ENCODE assay signal across 27 mouse cellular contexts in the genomic region with DNA sequence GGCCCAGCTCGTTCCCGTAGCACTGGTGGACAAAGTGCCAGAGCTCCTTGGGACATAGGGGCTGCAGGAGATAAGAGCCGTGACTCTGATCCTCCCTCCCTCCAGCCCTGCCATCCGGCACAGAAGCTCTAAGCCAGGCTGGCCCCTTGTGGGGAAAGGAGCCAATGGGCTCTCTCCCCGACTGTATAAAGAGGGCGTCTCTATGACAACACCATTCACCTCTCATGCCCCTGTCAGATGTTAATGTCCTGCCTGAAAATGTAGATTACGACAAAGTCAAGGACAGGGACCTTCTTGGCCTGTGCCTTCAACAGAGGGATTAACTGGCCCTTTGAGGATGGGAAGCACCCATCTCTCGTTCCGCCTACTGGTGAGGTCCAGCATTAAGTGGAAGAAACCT. TPM values are rescaled to one million over a fixed set of nuclear protein-coding genes. Genes with fewer than 3 reads are reported as not detected.
DNase-seq lines count a peak whose midpoint lies in the region; ATAC-seq and TF ChIP-seq lines count a peak whose summit lies in the region.
"Had no signal": no experiment of that assay in that cellular context is flagged by ENCODE, and none has a peak within 500 bp of the region (broad histone marks: within the 10 kb centered on the region; RNA-seq: fewer than 3 reads in every experiment).

No protein-coding gene starts in this region.

- TF ChIP-seq CTCF in intestine, postnatal 0 days (IDR thresholded peaks at IDR 0.05; ENCODE audit: low read depth): peak; percentile 19
- TF ChIP-seq CTCF in midbrain, postnatal 0 days (IDR thresholded peaks at IDR 0.05): no peak

- H3K27me3 ChIP-seq in intestine, postnatal 0 days (replicated peaks; ENCODE audit: control insufficient read depth, insufficient read depth, low read length): no peaks in the 10 kb centered on the region
- no peaks in the 10 kb centered on the region for H3K27me3 ChIP-seq in intestine, embryonic 15.5 days (replicated peaks)
- H3K27me3 ChIP-seq in midbrain, postnatal 0 days (ENCODE audit: insufficient read depth, low read length): no peaks in the 10 kb centered on the region
- H3K27me3 ChIP-seq in midbrain, embryonic 16.5 days (ENCODE audit: control insufficient read depth, insufficient read depth, low read depth, low read length): no peaks in the 10 kb centered on the region
- no peaks in the 10 kb centered on the region for H3K27me3 ChIP-seq in forebrain, embryonic 11.5 days (ENCODE audit: control insufficient read depth, insufficient read depth, low read length)
- H3K27me3 ChIP-seq: CH12.LX; embryonic facial prominence, embryonic 12.5 days; embryonic facial prominence, embryonic 15.5 days; forebrain, embryonic 12.5 days; forebrain, embryonic 15.5 days; heart, embryonic 12.5 days; heart, embryonic 15.5 days had no signal

- no peak overlapping the region for H3K4me3 ChIP-seq in intestine, postnatal 0 days (ENCODE audit: low read depth, low read length)
- H3K4me3 ChIP-seq in intestine, embryonic 15.5 days (replicated peaks): no peak overlapping the region
- no peak overlapping the region for H3K4me3 ChIP-seq in midbrain, postnatal 0 days (ENCODE audit: low read depth, low read length)
- H3K4me3 ChIP-seq in midbrain, embryonic 16.5 days (ENCODE audit: low read depth, low read length): no peak overlapping the region
- no peak overlapping the region for H3K4me3 ChIP-seq in forebrain, embryonic 11.5 days (ENCODE audit: low read depth, low read length)
- H3K4me3 ChIP-seq: embryonic facial prominence, embryonic 12.5 days; embryonic facial prominence, embryonic 15.5 days; forebrain, embryonic 12.5 days; forebrain, embryonic 15.5 days; heart, embryonic 12.5 days; heart, embryonic 15.5 days; hindbrain, embryonic 10.5 days had no signal

- peaks cover 47% of the 10 kb centered on the region for H3K36me3 ChIP-seq in intestine, postnatal 0 days (ENCODE audit: control insufficient read depth, insufficient read depth)
- no peaks in the 10 kb centered on the region for H3K36me3 ChIP-seq in intestine, embryonic 15.5 days
- H3K36me3 ChIP-seq in midbrain, postnatal 0 days (ENCODE audit: insufficient read depth, low read length): peaks cover 57% of the 10 kb centered on the region
- H3K36me3 ChIP-seq in midbrain, embryonic 16.5 days (ENCODE audit: control insufficient read depth, insufficient read depth, low read length): peaks cover 46% of the 10 kb centered on the region
- H3K36me3 ChIP-seq in forebrain, embryonic 11.5 days (ENCODE audit: control insufficient read depth, insufficient read depth, low read length): no peaks in the 10 kb centered on the region

- H3K4me1 ChIP-seq in intestine, postnatal 0 days (replicated peaks; ENCODE audit: control insufficient read depth, insufficient read depth, low read length): peaks cover 6% of the 10 kb centered on the region; the same call in 1 of the 2 replicates
- H3K4me1 ChIP-seq in intestine, embryonic 15.5 days (replicated peaks): no peaks in the 10 kb centered on the region
- H3K4me1 ChIP-seq in midbrain, postnatal 0 days (ENCODE audit: insufficient read depth, low read length): no peaks in the 10 kb centered on the region
- no peaks in the 10 kb centered on the region for H3K4me1 ChIP-seq in midbrain, embryonic 16.5 days (ENCODE audit: control insufficient read depth, insufficient read depth, low read length)
- no peaks in the 10 kb centered on the region for H3K4me1 ChIP-seq in forebrain, embryonic 11.5 days (replicated peaks; ENCODE audit: control insufficient read depth, insufficient read depth, low read length)
- H3K4me1 ChIP-seq: embryonic facial prominence, embryonic 12.5 days; embryonic facial prominence, embryonic 15.5 days; forebrain, embryonic 12.5 days; forebrain, embryonic 15.5 days; heart, embryonic 12.5 days; heart, embryonic 15.5 days had no signal

- H3K9me3 ChIP-seq in intestine, postnatal 0 days (ENCODE audit: control insufficient read depth): no peaks in the 10 kb centered on the region
- H3K9me3 ChIP-seq in intestine, embryonic 15.5 days: no peaks in the 10 kb centered on the region
- no peaks in the 10 kb centered on the region for H3K9me3 ChIP-seq in midbrain, postnatal 0 days (ENCODE audit: low read length)
- H3K9me3 ChIP-seq in midbrain, embryonic 16.5 days (replicated peaks; ENCODE audit: control insufficient read depth, low read length, poor library complexity, severe bottlenecking): no peaks in the 10 kb centered on the region
- H3K9me3 ChIP-seq in forebrain, embryonic 11.5 days (ENCODE audit: control insufficient read depth, low read length): no peaks in the 10 kb centered on the region
- H3K9me3 ChIP-seq: embryonic facial prominence, embryonic 12.5 days; embryonic facial prominence, embryonic 15.5 days; forebrain, embryonic 12.5 days; forebrain, embryonic 15.5 days; heart, embryonic 12.5 days; heart, embryonic 15.5 days; hindbrain, embryonic 10.5 days had no signal

- peak overlapping the region; percentile 21; the same call in 1 of the 2 replicates for H3K27ac ChIP-seq in intestine, postnatal 0 days (ENCODE audit: low read depth, low read length)
- no peak overlapping the region for H3K27ac ChIP-seq in intestine, embryonic 15.5 days
- no peak overlapping the region for H3K27ac ChIP-seq in midbrain, postnatal 0 days (ENCODE audit: low read depth, low read length)
- no peak overlapping the region for H3K27ac ChIP-seq in midbrain, embryonic 16.5 days (ENCODE audit: low read length)
- no peak overlapping the region for H3K27ac ChIP-seq in forebrain, embryonic 11.5 days (ENCODE audit: low read depth, low read length)
- H3K27ac ChIP-seq: embryonic facial prominence, embryonic 12.5 days; embryonic facial prominence, embryonic 15.5 days; forebrain, embryonic 12.5 days; forebrain, embryonic 15.5 days; heart, embryonic 15.5 days; hindbrain, embryonic 10.5 days; hindbrain, embryonic 14.5 days had no signal

- H3K9ac ChIP-seq in intestine, postnatal 0 days (ENCODE audit: low read depth, low read length): no peak overlapping the region
- no peak overlapping the region for H3K9ac ChIP-seq in intestine, embryonic 15.5 days
- no peak overlapping the region for H3K9ac ChIP-seq in midbrain, postnatal 0 days (replicated peaks; ENCODE audit: low read length, poor library complexity, severe bottlenecking)
- no peak overlapping the region for H3K9ac ChIP-seq in midbrain, embryonic 16.5 days (ENCODE audit: low read depth, low read length)
- no peak overlapping the region for H3K9ac ChIP-seq in forebrain, embryonic 11.5 days (ENCODE audit: low read length)
- H3K9ac ChIP-seq: embryonic facial prominence, embryonic 12.5 days; embryonic facial prominence, embryonic 15.5 days; forebrain, embryonic 12.5 days; forebrain, embryonic 15.5 days; heart, embryonic 12.5 days; heart, embryonic 15.5 days; hindbrain, embryonic 14.5 days had no signal

- no peak overlapping the region for H3K4me2 ChIP-seq in intestine, postnatal 0 days (replicated peaks; ENCODE audit: low read depth)
- H3K4me2 ChIP-seq in intestine, embryonic 15.5 days (replicated peaks): no peak overlapping the region
- no peak overlapping the region for H3K4me2 ChIP-seq in midbrain, postnatal 0 days (ENCODE audit: low read depth, low read length, poor library complexity, severe bottlenecking)
- H3K4me2 ChIP-seq in midbrain, embryonic 16.5 days (ENCODE audit: low read length): no peak overlapping the region
- no peak overlapping the region for H3K4me2 ChIP-seq in forebrain, embryonic 11.5 days (ENCODE audit: low read depth, low read length, severe bottlenecking)
- H3K4me2 ChIP-seq: embryonic facial prominence, embryonic 12.5 days; embryonic facial prominence, embryonic 15.5 days; forebrain, embryonic 12.5 days; forebrain, embryonic 15.5 days; heart, embryonic 12.5 days; heart, embryonic 15.5 days; hindbrain, embryonic 14.5 days had no signal

- peak; percentile 12; the same call in 1 of the 2 replicates for ATAC-seq in intestine, postnatal 0 days
- no peak for ATAC-seq in intestine, embryonic 15.5 days
- ATAC-seq in midbrain, postnatal 0 days (ENCODE audit: low FRiP score): 0 out of 2 replicates have a peak, but pooled peaks have one; percentile 22
- ATAC-seq in midbrain, embryonic 16.5 days: no peak
- no peak for ATAC-seq in forebrain, embryonic 11.5 days (replicated peaks; ENCODE audit: low FRiP score)
- ATAC-seq: forebrain, embryonic 15.5 days had no signal

- 67% methylated on average over 9 of the region's 9 CpGs for WGBS in intestine, postnatal 0 days
- WGBS in intestine, embryonic 15.5 days: 76% methylated on average over 9 of the region's 9 CpGs
- 61% methylated on average over 9 of the region's 9 CpGs for WGBS in midbrain, postnatal 0 days
- 62% methylated on average over 9 of the region's 9 CpGs for WGBS in midbrain, embryonic 16.5 days
- WGBS in forebrain, embryonic 11.5 days: 76% methylated on average over 9 of the region's 9 CpGs

- DNase-seq in midbrain, postnatal 0 days (ENCODE audit: low spot score): no peak
- peak; percentile 36 for DNase-seq in R1 (ENCODE audit: low read depth, low spot score)
- no peak for DNase-seq in forebrain, embryonic 11.5 days (ENCODE audit: low spot score)
- DNase-seq: adrenal gland, adult 2 months; adrenal gland, postnatal 14 days; B cell, adult 2 months; cerebellum, adult 11 months; cerebellum, adult 2 months; cerebellum, adult 9-11 months; cerebellum, postnatal 25 days; gastrocnemius, postnatal 25 days; heart, adult 18-20 months; heart, postnatal 10 days; heart, postnatal 36 days had no signal

RNA-seq across cellular contexts. Expression of gene Scn3b, which starts 42.8 kb away (rescaled TPM):
- polyA plus RNA-seq in intestine, postnatal 0 days (2015; fragmentation: Nextera tagmentation; extraction: Ambion mirVana): 1.8 and 2.4 TPM in 2 replicates
- 4.5 and 6.2 TPM in 2 replicates for polyA plus RNA-seq in intestine, embryonic 15.5 days (2015; fragmentation: Nextera tagmentation; extraction: Ambion mirVana)
- 235 and 257 TPM in 2 replicates for total RNA-seq in midbrain, postnatal 0 days (2014; rRNA removed)
- 157 and 158 TPM in 2 replicates for polyA plus RNA-seq in midbrain, postnatal 0 days (2015; fragmentation: Nextera tagmentation; extraction: Ambion mirVana)
- polyA plus RNA-seq in midbrain, embryonic 16.5 days (2015; fragmentation: Nextera tagmentation; extraction: Ambion mirVana): 188 and 194 TPM in 2 replicates
- polyA plus RNA-seq in forebrain, embryonic 11.5 days (2014; fragmentation: Nextera tagmentation; extraction: Ambion mirVana): 9.7 and 10.9 TPM in 2 replicates
- total RNA-seq: MEL had no signal

Comparison
In these comparisons a context has a peak if more than half of its experiments do, and no peak if none do; other contexts are left out.
1. ATAC-seq: peak in intestine, postnatal 0 days (single experiment) and midbrain, postnatal 0 days (single experiment); none in intestine, embryonic 15.5 days (single experiment), midbrain, embryonic 16.5 days (single experiment) and forebrain, embryonic 11.5 days (single experiment).
2. RNA of gene Scn3b, which starts 42.8 kb away (polyA plus RNA-seq): 188 to 194 TPM in midbrain, embryonic 16.5 days and 157 to 158 TPM in midbrain, postnatal 0 days; 9.7 to 10.9 TPM in forebrain, embryonic 11.5 days, 4.5 to 6.2 TPM in intestine, embryonic 15.5 days and 1.8 to 2.4 TPM in intestine, postnatal 0 days; every median in the first group is over 10 times any median in the second.